Mouse (Mus musculus): ENCODE measurements at regions not wholly inside any gene's neighbourhood (a gene's known extent, or its start where the extent isn't known, plus 50 kb on each side); places are given as distances from the start of the nearest gene placed in this dataset.

GRCm38 (mm10) chr9:89532435-89532834, 90.5 kb downstream of the Minar1 start:
- H3K27me3 ChIP-seq (replicated peaks; ENCODE audit: control insufficient read depth, insufficient read depth, low read length), result no peaks in the 10 kb centered on the region
- H3K27ac ChIP-seq (ENCODE audit: low read length), result no peak overlapping the region
- WGBS, result 59% methylated on average over 2 of the region's 2 CpGs
- H3K9me3 ChIP-seq (ENCODE audit: control insufficient read depth, low read length), result no peaks in the 10 kb centered on the region
- H3K4me2 ChIP-seq (ENCODE audit: low read depth, low read length), result no peak overlapping the region
- no peak overlapping the region for H3K4me3 ChIP-seq (ENCODE audit: low read length)
- no peaks in the 10 kb centered on the region for H3K36me3 ChIP-seq (ENCODE audit: control insufficient read depth, insufficient read depth, low read length)
- no peak for ATAC-seq
- no peaks in the 10 kb centered on the region for H3K4me1 ChIP-seq (ENCODE audit: control insufficient read depth, insufficient read depth, low read length)
- H3K9ac ChIP-seq (ENCODE audit: low read depth, low read length), result no peak overlapping the region

GRCm38 (mm10) chr9:89524137-89524536, 98.8 kb downstream of the Minar1 start:
- Histone ChIP-seq H3K4me1 (ENCODE audit: control insufficient read depth, insufficient read depth, low read length) (no peaks in the 10 kb centered on the region), H3K4me2 (ENCODE audit: low read depth, low read length) (no peak overlapping the region), H3K27ac (ENCODE audit: low read length) (no peak overlapping the region), H3K27me3 (replicated peaks; ENCODE audit: control insufficient read depth, insufficient read depth, low read length) (no peaks in the 10 kb centered on the region), H3K9ac (ENCODE audit: low read depth, low read length) (no peak overlapping the region), H3K4me3 (ENCODE audit: low read length) (no peak overlapping the region), H3K36me3 (ENCODE audit: control insufficient read depth, insufficient read depth, low read length) (no peaks in the 10 kb centered on the region), H3K9me3 (ENCODE audit: control insufficient read depth, low read length) (no peaks in the 10 kb centered on the region)
- no peak for ATAC-seq
- 83% methylated on average over 1 of the region's 1 CpGs for WGBS

GRCm38 (mm10) chr9:89523705-89524104, 99.2 kb downstream of the Minar1 start:
- Histone ChIP-seq H3K4me1 (ENCODE audit: control insufficient read depth, insufficient read depth, low read length) (no peaks in the 10 kb centered on the region), H3K27ac (ENCODE audit: low read length) (no peak overlapping the region), H3K9me3 (ENCODE audit: control insufficient read depth, low read length) (no peaks in the 10 kb centered on the region), H3K36me3 (ENCODE audit: control insufficient read depth, insufficient read depth, low read length) (no peaks in the 10 kb centered on the region), H3K4me2 (ENCODE audit: low read depth, low read length) (no peak overlapping the region), H3K9ac (ENCODE audit: low read depth, low read length) (no peak overlapping the region), H3K27me3 (replicated peaks; ENCODE audit: control insufficient read depth, insufficient read depth, low read length) (no peaks in the 10 kb centered on the region), H3K4me3 (ENCODE audit: low read length) (no peak overlapping the region)
- ATAC-seq, result no peak
- 34% methylated on average over 3 of the region's 3 CpGs for WGBS

- Histone ChIP-seq H3K4me2 (ENCODE audit: low read depth, low read length) (no peak overlapping the region), H3K27ac (ENCODE audit: low read length) (no peak overlapping the region), H3K9me3 (ENCODE audit: control insufficient read depth, low read length) (no peaks in the 10 kb centered on the region), H3K4me1 (ENCODE audit: control insufficient read depth, insufficient read depth, low read length) (no peaks in the 10 kb centered on the region), H3K36me3 (ENCODE audit: control insufficient read depth, insufficient read depth, low read length) (no peaks in the 10 kb centered on the region), H3K27me3 (replicated peaks; ENCODE audit: control insufficient read depth, insufficient read depth, low read length) (no peaks in the 10 kb centered on the region), H3K4me3 (ENCODE audit: low read length) (no peak overlapping the region), H3K9ac (ENCODE audit: low read depth, low read length) (no peak overlapping the region)
- ATAC-seq, result no peak
- WGBS, result 91% methylated on average over 6 of the region's 6 CpGs
Measured at GRCm38 (mm10) chr9:89508407-89509101, 114.4 kb downstream of the Minar1 start.

GRCm38 (mm10) chr9:89502083-89502482, 120.8 kb downstream of the Minar1 start:
- no peak overlapping the region for H3K4me2 ChIP-seq (ENCODE audit: low read depth, low read length)
- H3K9me3 ChIP-seq (ENCODE audit: control insufficient read depth, low read length), result no peaks in the 10 kb centered on the region
- no peak overlapping the region for H3K9ac ChIP-seq (ENCODE audit: low read depth, low read length)
- H3K4me1 ChIP-seq (ENCODE audit: control insufficient read depth, insufficient read depth, low read length), result no peaks in the 10 kb centered on the region
- no peak overlapping the region for H3K4me3 ChIP-seq (ENCODE audit: low read length)
- H3K27me3 ChIP-seq (replicated peaks; ENCODE audit: control insufficient read depth, insufficient read depth, low read length), result no peaks in the 10 kb centered on the region
- WGBS, result 91% methylated on average over 2 of the region's 2 CpGs
- no peak overlapping the region for H3K27ac ChIP-seq (ENCODE audit: low read length)
- no peaks in the 10 kb centered on the region for H3K36me3 ChIP-seq (ENCODE audit: control insufficient read depth, insufficient read depth, low read length)
- no peak for ATAC-seq

- Histone ChIP-seq H3K27ac (ENCODE audit: low read length) (no peak overlapping the region), H3K4me2 (ENCODE audit: low read depth, low read length) (no peak overlapping the region), H3K9ac (ENCODE audit: low read depth, low read length) (no peak overlapping the region), H3K4me3 (ENCODE audit: low read length) (no peak overlapping the region), H3K36me3 (ENCODE audit: control insufficient read depth, insufficient read depth, low read length) (no peaks in the 10 kb centered on the region), H3K4me1 (ENCODE audit: control insufficient read depth, insufficient read depth, low read length) (no peaks in the 10 kb centered on the region), H3K27me3 (replicated peaks; ENCODE audit: control insufficient read depth, insufficient read depth, low read length) (no peaks in the 10 kb centered on the region), H3K9me3 (ENCODE audit: control insufficient read depth, low read length) (no peaks in the 10 kb centered on the region)
- ATAC-seq, result no peak
- WGBS, result 28% methylated on average over 7 of the region's 7 CpGs
Measured at GRCm38 (mm10) chr9:89497399-89497749, 125.6 kb downstream of the Minar1 start.

- Histone ChIP-seq H3K27ac (ENCODE audit: low read length) (no peak overlapping the region), H3K4me2 (ENCODE audit: low read depth, low read length) (0 out of 2 replicates have a peak overlapping the region, but pooled peaks have one; percentile 6), H3K36me3 (ENCODE audit: control insufficient read depth, insufficient read depth, low read length) (no peaks in the 10 kb centered on the region), H3K4me1 (ENCODE audit: control insufficient read depth, insufficient read depth, low read length) (no peaks in the 10 kb centered on the region), H3K9me3 (ENCODE audit: control insufficient read depth, low read length) (no peaks in the 10 kb centered on the region), H3K27me3 (replicated peaks; ENCODE audit: control insufficient read depth, insufficient read depth, low read length) (no peaks in the 10 kb centered on the region), H3K4me3 (ENCODE audit: low read length) (no peak overlapping the region), H3K9ac (ENCODE audit: low read depth, low read length) (no peak overlapping the region)
- no peak for ATAC-seq
- 30% methylated on average over 14 of the region's 14 CpGs for WGBS
Measured at GRCm38 (mm10) chr9:89496729-89497398, 126.1 kb downstream of the Minar1 start.

GRCm38 (mm10) chr9:89487601-89488000, 135.3 kb downstream of the Minar1 start:
- Histone ChIP-seq H3K36me3 (ENCODE audit: control insufficient read depth, insufficient read depth, low read length) (no peaks in the 10 kb centered on the region), H3K4me1 (ENCODE audit: control insufficient read depth, insufficient read depth, low read length) (no peaks in the 10 kb centered on the region), H3K9me3 (ENCODE audit: control insufficient read depth, low read length) (no peaks in the 10 kb centered on the region), H3K4me3 (ENCODE audit: low read length) (no peak overlapping the region), H3K27ac (ENCODE audit: low read length) (no peak overlapping the region), H3K27me3 (replicated peaks; ENCODE audit: control insufficient read depth, insufficient read depth, low read length) (no peaks in the 10 kb centered on the region), H3K4me2 (ENCODE audit: low read depth, low read length) (no peak overlapping the region), H3K9ac (ENCODE audit: low read depth, low read length) (no peak overlapping the region)
- 77% methylated on average over 4 of the region's 4 CpGs for WGBS
- no peak for ATAC-seq

GRCm38 (mm10) chr9:89479406-89479805, 143.5 kb downstream of the Minar1 start:
- Histone ChIP-seq H3K4me2 (ENCODE audit: low read depth, low read length) (no peak overlapping the region), H3K9ac (ENCODE audit: low read depth, low read length) (no peak overlapping the region), H3K36me3 (ENCODE audit: control insufficient read depth, insufficient read depth, low read length) (no peaks in the 10 kb centered on the region), H3K27ac (ENCODE audit: low read length) (no peak overlapping the region), H3K4me1 (ENCODE audit: control insufficient read depth, insufficient read depth, low read length) (no peaks in the 10 kb centered on the region), H3K4me3 (ENCODE audit: low read length) (no peak overlapping the region), H3K27me3 (replicated peaks; ENCODE audit: control insufficient read depth, insufficient read depth, low read length) (no peaks in the 10 kb centered on the region), H3K9me3 (ENCODE audit: control insufficient read depth, low read length) (no peaks in the 10 kb centered on the region)
- no peak for ATAC-seq
- 79% methylated on average over 3 of the region's 3 CpGs for WGBS

- H3K4me2 ChIP-seq (ENCODE audit: low read depth, low read length), result no peak overlapping the region
- no peaks in the 10 kb centered on the region for H3K36me3 ChIP-seq (ENCODE audit: control insufficient read depth, insufficient read depth, low read length)
- H3K4me1 ChIP-seq (ENCODE audit: control insufficient read depth, insufficient read depth, low read length), result no peaks in the 10 kb centered on the region
- H3K27ac ChIP-seq (ENCODE audit: low read length), result no peak overlapping the region
- WGBS, result 33% methylated on average over 5 of the region's 5 CpGs
- H3K9ac ChIP-seq (ENCODE audit: low read depth, low read length), result no peak overlapping the region
- no peaks in the 10 kb centered on the region for H3K27me3 ChIP-seq (replicated peaks; ENCODE audit: control insufficient read depth, insufficient read depth, low read length)
- H3K9me3 ChIP-seq (ENCODE audit: control insufficient read depth, low read length), result no peaks in the 10 kb centered on the region
- ATAC-seq, result no peak
- H3K4me3 ChIP-seq (ENCODE audit: low read length), result no peak overlapping the region
Measured at GRCm38 (mm10) chr9:89461190-89461589, 161.7 kb downstream of the Minar1 start.

Measured in intestine, embryonic 16.5 days (tissue).